Comparison of ENCODE assay signal across 8 mouse cellular contexts in genomic region chr11:99385813-99386721, GRCm38 (mm10). TPM values are rescaled to one million over a fixed set of nuclear protein-coding genes. Genes with fewer than 3 reads are reported as not detected.
DNase-seq lines count a peak whose midpoint lies in the region; ATAC-seq lines count a peak whose summit lies in the region.

No protein-coding gene starts in this region.

- no peaks in the 10 kb centered on the region for H3K36me3 ChIP-seq in midbrain, embryonic 11.5 days (ENCODE audit: control insufficient read depth, insufficient read depth, low read length)

- no peaks in the 10 kb centered on the region for H3K27me3 ChIP-seq in midbrain, embryonic 11.5 days (ENCODE audit: control insufficient read depth, insufficient read depth, low read length)

- intact Hi-C loops in left cerebral cortex, postnatal 4 days (cut with DNase I) = no loop called here

- no peaks in the 10 kb centered on the region for H3K9me3 ChIP-seq in midbrain, embryonic 11.5 days (ENCODE audit: control insufficient read depth, low read length)

- peak overlapping the region; percentile 52 for H3K4me3 ChIP-seq in midbrain, embryonic 11.5 days (ENCODE audit: low read depth, low read length)

- peak overlapping the region; percentile 65 for H3K4me2 ChIP-seq in midbrain, embryonic 11.5 days

- no peaks in the 10 kb centered on the region for H3K4me1 ChIP-seq in midbrain, embryonic 11.5 days (ENCODE audit: control insufficient read depth, insufficient read depth, low read length)

- peak overlapping the region; percentile 82 for H3K9ac ChIP-seq in midbrain, embryonic 11.5 days (ENCODE audit: low read length)

- 1% methylated on average over 71 of the region's 71 CpGs for WGBS in midbrain, embryonic 11.5 days

- ATAC-seq in granulocyte monocyte progenitor cell, adult 5-6 weeks (replicated peaks; ENCODE audit: poor library complexity, severe bottlenecking) = peak; percentile 99
- ATAC-seq in midbrain, embryonic 11.5 days (ENCODE audit: low FRiP score) = peak; percentile 85

- peak overlapping the region; percentile 91 for H3K27ac ChIP-seq in midbrain, embryonic 11.5 days (ENCODE audit: low read depth, low read length)

- DNase-seq in adrenal gland, adult 8-10 months = peak; percentile 90
- DNase-seq in embryo, embryonic 11.5 days (ENCODE audit: low read depth, low spot score) = peak; percentile 53
- peak; percentile 93 for DNase-seq in kidney, adult 11 months
- peak; percentile 90 for DNase-seq in left cerebral cortex, postnatal 4 days
- DNase-seq in midbrain, embryonic 11.5 days (ENCODE audit: low spot score, missing footprints) = peak; percentile 96
- DNase-seq in right cerebral cortex, postnatal 4 days = peak; percentile 81
- peak; percentile 89 for DNase-seq in yolk sac, embryonic 10.5 days (ENCODE audit: low spot score)

RNA-seq across cellular contexts. Expression of gene Krt10, which starts 3.1 kb away (rescaled TPM):
- 1 to 10 TPM; 4.5 to 9.5 (median 8.0) TPM for total RNA-seq in adrenal gland, adult 8-10 months (2022)
- total RNA-seq in granulocyte monocyte progenitor cell, adult 5-6 weeks (2014; fragmentation: Nextera tagmentation) = 1.7 and 7.5 TPM in 2 replicates
- total RNA-seq in granulocyte monocyte progenitor cell, adult 5-6 weeks (2017) = 0.39 TPM in 1 of 2 replicates, not detected in the other
- total RNA-seq in left cerebral cortex, postnatal 4 days (2021) = 10 to 100 TPM in 1 of 2 experiments, 1 to 10 TPM in 1; 9.5 to 12.3 TPM
- 31.6 and 38.3 TPM in 2 replicates for polyA plus RNA-seq in midbrain, embryonic 11.5 days (2014; fragmentation: Nextera tagmentation; extraction: Ambion mirVana)

RNA-seq across cellular contexts. Expression of gene Krt28, which starts 11.4 kb away (rescaled TPM):
- not detected for total RNA-seq in adrenal gland, adult 8-10 months (2022)
- total RNA-seq in granulocyte monocyte progenitor cell, adult 5-6 weeks (2014; fragmentation: Nextera tagmentation) = not detected in 2 replicates
- not detected in 2 replicates for total RNA-seq in granulocyte monocyte progenitor cell, adult 5-6 weeks (2017)
- total RNA-seq in left cerebral cortex, postnatal 4 days (2021) = not detected
- polyA plus RNA-seq in midbrain, embryonic 11.5 days (2014; fragmentation: Nextera tagmentation; extraction: Ambion mirVana) = 0.26 and 0.61 TPM in 2 replicates

RNA-seq across cellular contexts. Expression of gene Krt27, which starts 35.2 kb away (rescaled TPM):
- not detected for total RNA-seq in adrenal gland, adult 8-10 months (2022)
- not detected in 2 replicates for total RNA-seq in granulocyte monocyte progenitor cell, adult 5-6 weeks (2014; fragmentation: Nextera tagmentation)
- total RNA-seq in granulocyte monocyte progenitor cell, adult 5-6 weeks (2017) = not detected in 2 replicates
- total RNA-seq in left cerebral cortex, postnatal 4 days (2021) = not detected
- polyA plus RNA-seq in midbrain, embryonic 11.5 days (2014; fragmentation: Nextera tagmentation; extraction: Ambion mirVana) = not detected in 2 replicates

RNA-seq across cellular contexts. Expression of gene Krt12, which starts 36.0 kb away (rescaled TPM):
- not detected for total RNA-seq in adrenal gland, adult 8-10 months (2022)
- not detected in 2 replicates for total RNA-seq in granulocyte monocyte progenitor cell, adult 5-6 weeks (2014; fragmentation: Nextera tagmentation)
- total RNA-seq in granulocyte monocyte progenitor cell, adult 5-6 weeks (2017) = not detected in 2 replicates
- 1 to 10 TPM; 1.2 to 1.7 TPM for total RNA-seq in left cerebral cortex, postnatal 4 days (2021)
- not detected in 2 replicates for polyA plus RNA-seq in midbrain, embryonic 11.5 days (2014; fragmentation: Nextera tagmentation; extraction: Ambion mirVana)

RNA-seq across cellular contexts. Expression of gene Krt26, which starts 48.3 kb away (rescaled TPM):
- total RNA-seq in adrenal gland, adult 8-10 months (2022) = not detected
- total RNA-seq in granulocyte monocyte progenitor cell, adult 5-6 weeks (2014; fragmentation: Nextera tagmentation) = not detected in 2 replicates
- not detected in 2 replicates for total RNA-seq in granulocyte monocyte progenitor cell, adult 5-6 weeks (2017)
- not detected for total RNA-seq in left cerebral cortex, postnatal 4 days (2021)
- 0.68 and 0.94 TPM in 2 replicates for polyA plus RNA-seq in midbrain, embryonic 11.5 days (2014; fragmentation: Nextera tagmentation; extraction: Ambion mirVana)

Comparison
In these comparisons a context has a peak if more than half of its experiments do, and no peak if none do; other contexts are left out.
1. Peak in every context shown above with its lines: DNase-seq, ATAC-seq, H3K4me3 ChIP-seq and H3K27ac ChIP-seq.